Mouse (Mus musculus): ENCODE results near the gene Smarce1. TPM values are rescaled to one million over a fixed set of nuclear protein-coding genes. Genes with fewer than 3 reads are reported as not detected.

Smarce1 gene
- polyA plus RNA-seq, 2 experiments from 2014 or later = 133 to 172 TPM

- no peak for ATAC-seq
Measured at GRCm38 (mm10) chr11:99226298-99226697, 4.5 kb downstream of the Smarce1 start.

- ATAC-seq = no peak
Measured at GRCm38 (mm10) chr11:99223310-99223709, 7.5 kb downstream of the Smarce1 start.

GRCm38 (mm10) chr11:99221811-99222210 lies 9.0 kb downstream of the Smarce1 start:
- no peak for ATAC-seq

- ATAC-seq = no peak
Measured at GRCm38 (mm10) chr11:99217248-99217986, 13.4 kb downstream of the Smarce1 start.

GRCm38 (mm10) chr11:99216181-99216580 lies 14.6 kb downstream of the Smarce1 start:
- no peak for ATAC-seq

GRCm38 (mm10) chr11:99212693-99213092 lies 18.1 kb downstream of the Smarce1 start:
- ATAC-seq = no peak

GRCm38 (mm10) chr11:99211964-99212363 lies 18.9 kb downstream of the Smarce1 start:
- ATAC-seq = no peak

GRCm38 (mm10) chr11:99208105-99208669 lies 22.6 kb downstream of the Smarce1 start:
- no peak for ATAC-seq

- no peak for ATAC-seq
Measured at GRCm38 (mm10) chr11:99207449-99207848, 23.4 kb downstream of the Smarce1 start.

GRCm38 (mm10) chr11:99206954-99207353 lies 23.9 kb downstream of the Smarce1 start:
- ATAC-seq = no peak

- ATAC-seq = peak; percentile 72
Measured at GRCm38 (mm10) chr11:99189154-99189582, 41.6 kb downstream of the Smarce1 start.

- no peak for ATAC-seq
Measured at GRCm38 (mm10) chr11:99187348-99187747, 43.5 kb downstream of the Smarce1 start.

- ATAC-seq = no peak
Measured at GRCm38 (mm10) chr11:99186836-99187235, 44.0 kb downstream of the Smarce1 start.

GRCm38 (mm10) chr11:99182575-99182974 lies 48.2 kb downstream of the Smarce1 start:
- ATAC-seq = no peak

- peak; percentile 75 for ATAC-seq
Measured at GRCm38 (mm10) chr11:99180071-99180470, 50.7 kb downstream of the Smarce1 start.

GRCm38 (mm10) chr11:99177925-99178198 lies 53.0 kb downstream of the Smarce1 start:
- ATAC-seq = peak; percentile 43

- ATAC-seq = no peak
Measured at GRCm38 (mm10) chr11:99177054-99177924, 53.5 kb downstream of the Smarce1 start.

- ATAC-seq = no peak
Measured at GRCm38 (mm10) chr11:99172002-99172401, 58.8 kb downstream of the Smarce1 start.

- no peak for ATAC-seq
Measured at GRCm38 (mm10) chr11:99171442-99171841, 59.4 kb downstream of the Smarce1 start.

- peak; percentile 79 for ATAC-seq
Measured at GRCm38 (mm10) chr11:99170547-99171267, 60.1 kb downstream of the Smarce1 start.

GRCm38 (mm10) chr11:99170005-99170404 lies 60.8 kb downstream of the Smarce1 start:
- no peak for ATAC-seq

GRCm38 (mm10) chr11:99169438-99169837 lies 61.4 kb downstream of the Smarce1 start:
- no peak for ATAC-seq

- ATAC-seq = peak; percentile 30
Measured at GRCm38 (mm10) chr11:99168030-99168474, 62.8 kb downstream of the Smarce1 start.

All from activated CD4-positive, CD25-positive, alpha-beta regulatory T cell, adult 4 months (primary cell).